Mouse (Mus musculus) embryonic facial prominence, embryonic 14.5 days (tissue): ENCODE measurements at regions not wholly inside any gene's neighbourhood (a gene's known extent, or its start where the extent isn't known, plus 50 kb on each side); places are given as distances from the start of the nearest gene placed in this dataset.

Experiments used
- ATAC-seq: fragments of 200-750 bp; cut with Nextera tagmentation; 2 replicates; pipeline ENCODE4 v1.8.0; 2017; ENCODE audit warnings: low read depth, moderate number of reproducible peaks, moderate TSS enrichment
- DNase-seq: peaks from one replicate; pipeline ENCODE4 v3.0.0-alpha.2; 2015; ENCODE audit warnings: low spot score
- H3K27ac ChIP-seq: fragments of 300-500 bp; sonication (generic); replicated peaks from 2 replicates; pipeline ENCODE4 v1.5.1; 2014; ENCODE audit warnings: low read depth, mild to moderate bottlenecking, low read length, moderate library complexity
- H3K27me3 ChIP-seq: fragments of 300-500 bp; sonication (generic); replicated peaks from 2 replicates; pipeline ENCODE4 v1.6.1; 2014; ENCODE audit warnings: low read length; ENCODE audit not compliant: control insufficient read depth, insufficient read depth
- H3K36me3 ChIP-seq: fragments of 300-500 bp; sonication (generic); 2 replicates; pipeline ENCODE4 v1.6.1; 2014; ENCODE audit warnings: low read length, mixed read lengths; ENCODE audit not compliant: control insufficient read depth, insufficient read depth
- H3K4me1 ChIP-seq: fragments of 300-500 bp; sonication (generic); 2 replicates; pipeline ENCODE4 v1.6.1; 2014; ENCODE audit warnings: antibody characterized with exemption, low read length; ENCODE audit not compliant: control insufficient read depth, insufficient read depth
- H3K4me2 ChIP-seq: fragments of 300-500 bp; sonication (generic); 2 replicates; pipeline ENCODE4 v1.6.1; 2014; ENCODE audit warnings: low read depth, mild to moderate bottlenecking, low read length, moderate library complexity, mixed read lengths
- H3K4me3 ChIP-seq: fragments of 300-500 bp; sonication (generic); 2 replicates; pipeline ENCODE4 v1.5.1; 2014; ENCODE audit warnings: low read depth, mild to moderate bottlenecking, low read length
- H3K9ac ChIP-seq: fragments of 300-500 bp; sonication (generic); 2 replicates; pipeline ENCODE4 v1.6.1; 2014; ENCODE audit warnings: low read depth, mild to moderate bottlenecking, low read length, moderate library complexity, mixed read lengths
- H3K9me3 ChIP-seq: fragments of 300-500 bp; sonication (generic); 2 replicates; pipeline ENCODE4 v1.6.1; 2016; ENCODE audit warnings: low read length; ENCODE audit not compliant: control insufficient read depth
- WGBS: fragments of 180-500 bp; shearing (Covaris S2); extraction: QIAGEN DNeasy Blood & Tissue Kit; methylation state at CpG from one replicate; pipeline ENCODE4 v1.1.7; 2014; 5-methylcytosine and 5-hydroxymethylcytosine counted together

DNA sequence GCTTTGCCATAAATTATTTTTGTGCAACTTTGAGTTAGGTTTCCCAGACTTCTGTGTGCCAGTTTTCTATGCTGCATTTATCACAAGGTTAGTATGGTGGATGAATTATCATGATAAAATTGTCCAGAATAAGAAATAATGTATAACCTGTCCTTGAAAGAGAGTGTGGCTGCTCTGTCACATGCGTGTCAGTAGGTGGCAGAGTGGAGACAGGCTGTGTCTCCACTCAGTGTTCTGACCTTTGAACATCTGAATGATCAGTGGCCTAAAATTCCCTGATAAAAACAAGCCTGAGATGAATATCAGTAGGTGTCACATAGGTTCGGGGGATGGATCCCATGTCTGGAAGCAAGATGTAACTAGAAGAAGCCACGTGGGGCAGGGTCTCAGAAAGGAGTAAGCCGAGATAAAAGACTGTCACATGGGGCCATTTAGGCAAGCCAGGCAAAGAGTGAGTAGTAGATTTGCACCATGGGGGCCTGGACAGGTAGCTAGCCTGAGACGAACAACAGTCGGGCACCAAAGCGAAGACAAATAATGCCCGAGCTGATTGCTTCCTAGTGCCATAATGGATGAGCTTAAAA, 660.0 kb downstream of the Trim52 start:
- no peak overlapping the region for H3K4me3 ChIP-seq
- no peak overlapping the region for H3K27ac ChIP-seq
- H3K36me3 ChIP-seq = no peaks in the 10 kb centered on the region
- no peak for DNase-seq
- no peak overlapping the region for H3K9ac ChIP-seq
- 74% methylated on average over 8 of the region's 8 CpGs for WGBS
- no peaks in the 10 kb centered on the region for H3K9me3 ChIP-seq
- ATAC-seq = no peak
- no peaks in the 10 kb centered on the region for H3K4me1 ChIP-seq
- H3K4me2 ChIP-seq = no peak overlapping the region
- no peaks in the 10 kb centered on the region for H3K27me3 ChIP-seq
